Mouse (Mus musculus) spleen, adult 2 months (tissue): ENCODE results near the gene Rpp25l.

ENCODE experiments used
- CTCF ChIP-seq: fragments of 200-500 bp; IDR thresholded peaks from 2 replicates; pipeline ENCODE4 v1.5.1; 2011; ENCODE audit warnings: mild to moderate bottlenecking, inconsistent platforms; ENCODE audit not compliant: insufficient read depth, insufficient read length, insufficient replicate concordance; ENCODE audit errors: extremely low read depth
- POLR2A ChIP-seq: fragments of 200-500 bp; IDR thresholded peaks from 2 replicates; pipeline ENCODE4 v1.6.1; 2011; ENCODE audit warnings: low read depth, low read length, inconsistent platforms

- TF ChIP-seq CTCF: no peak
- no peak for TF ChIP-seq POLR2A
Measured at GRCm38 (mm10) chr4:41704651-41705050, 8.7 kb downstream of the Rpp25l start.
